Mouse (Mus musculus) layer of hippocampus, adult 2 months (tissue): ENCODE results near the gene Ushbp1. TPM values are rescaled to one million over a fixed set of nuclear protein-coding genes. Genes with fewer than 3 reads are reported as not detected.
"Not testable (repeated sequence)": the region's sequence is repeated elsewhere in the genome, so short reads cannot be mapped to it uniquely, and the experiment has no call there.

Experiments
- DNase-seq, 2 experiments: peaks; one replicate each; pipeline ENCODE4 v3.0.0; 2022; ENCODE audit warnings: low spot score in 2 of 2
- H3K27ac ChIP-seq: fragments of 200-600 bp; 2 replicates; pipeline ENCODE4 v1.8.1; 2022
- H3K4me3 ChIP-seq: fragments of 200-600 bp; 2 replicates; pipeline ENCODE4 v1.8.1; 2022; ENCODE audit warnings: mild to moderate bottlenecking
- CTCF ChIP-seq: fragments of 200-600 bp; conservative IDR thresholded peaks from 2 replicates; pipeline ENCODE4 v1.8.1; 2022; ENCODE audit warnings: antibody characterized with exemption, mild to moderate bottlenecking, moderate library complexity
- long read RNA-seq, 2 experiments: library from polyadenylated mRNA; stranded (forward); transcript quantifications; one replicate each; pipeline ENCODE4 v2.0.0; 2021; ENCODE audit warnings: borderline mapping rate in 2 of 2
- total RNA-seq, 2 experiments: library from RNA; stranded (reverse); gene quantifications; 2 replicates each; pipeline ENCODE4 v1.2.3; 2021

The Ushbp1 gene
- 1 to 10 TPM; 3.3 to 4.3 TPM for total RNA-seq
- long read RNA-seq, experiment 1, partial matches to known transcripts = 2 of 10 reads
- long read RNA-seq, experiment 1, other reads (novel, unspliced or antisense) = 8 of 10 reads
- long read RNA-seq, experiment 2, partial matches to known transcripts = 2 of 9 reads
- long read RNA-seq, experiment 2, other reads (novel, unspliced or antisense) = 5 of 9 reads

DNA sequence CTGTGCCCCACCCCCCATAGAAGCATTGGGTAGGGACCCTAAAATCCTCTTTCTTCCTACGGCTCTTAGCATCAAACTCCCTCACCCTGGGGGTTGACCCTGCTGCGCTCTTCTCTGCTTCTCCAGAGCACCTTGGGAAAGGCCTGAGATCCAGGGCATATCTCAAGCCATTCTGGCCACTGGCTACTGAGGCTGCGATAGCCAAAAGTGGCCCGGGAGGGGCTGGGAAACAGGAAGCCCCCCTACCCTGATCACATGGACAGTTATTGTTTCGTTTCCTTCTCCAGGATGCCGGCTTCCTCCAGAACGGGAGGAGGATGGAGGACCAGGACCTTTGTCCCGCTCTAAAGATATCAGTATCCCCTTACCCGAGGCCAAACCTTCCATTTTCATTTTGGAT lies at the start of gene Ushbp1:
Gene Ushbp1 (minus strand): TSS at position 174 of the 400 bp plus-strand sequence.
- TF ChIP-seq CTCF = no peak
- peak within 1 kb of the TSS; percentile 84 for H3K4me3 ChIP-seq
- peak within 1 kb of the TSS; percentile 93 for H3K27ac ChIP-seq
- no peak for DNase-seq

DNA sequence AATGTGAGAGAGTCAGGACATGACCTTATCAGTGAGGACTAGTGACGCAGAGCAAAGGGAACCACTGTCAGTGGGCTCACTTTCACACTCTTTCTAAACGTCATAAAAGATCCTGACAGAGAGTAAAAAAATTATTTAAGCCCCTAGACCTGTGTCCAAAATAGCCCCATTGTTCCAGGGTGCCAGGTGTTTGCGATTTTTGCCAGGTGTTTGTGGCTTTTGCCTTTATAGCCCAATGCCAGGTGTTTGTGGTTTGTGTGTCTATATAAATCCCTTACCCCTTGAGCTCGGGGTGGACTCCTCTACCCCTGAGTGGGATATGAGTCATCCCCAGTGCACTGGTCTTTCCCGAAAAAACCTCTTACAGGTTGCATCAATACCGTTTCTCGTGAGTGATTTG lies 49.5 kb upstream of the Ushbp1 start:
- no peak for TF ChIP-seq CTCF
- Histone ChIP-seq H3K27ac (no peak overlapping the region), H3K4me3 (no peak overlapping the region)
- no peak for DNase-seq

DNA sequence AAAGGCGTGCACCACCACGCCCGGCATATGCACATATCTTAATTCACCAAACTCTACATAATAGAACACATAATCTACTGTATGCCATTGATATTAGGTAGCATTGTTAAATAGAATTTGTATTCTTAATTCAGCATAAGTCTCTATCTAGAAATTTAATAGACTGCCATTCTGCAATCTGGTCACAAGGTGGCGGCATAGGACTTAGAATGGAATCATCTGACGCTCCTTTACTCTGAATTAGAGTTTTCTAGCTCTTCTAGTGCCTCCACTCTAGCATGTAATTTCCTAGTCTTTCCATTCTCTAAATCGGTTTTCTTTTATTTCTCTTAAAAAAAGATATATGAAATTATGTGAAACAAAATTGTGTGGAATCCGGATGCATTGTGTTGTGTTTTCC lies 45.8 kb upstream of the Ushbp1 start:
- DNase-seq = peak in 1 of 2 experiments; percentile 61
- Histone ChIP-seq H3K4me3 (no peak overlapping the region), H3K27ac (no peak overlapping the region)
- peak; percentile 94 for TF ChIP-seq CTCF

DNA sequence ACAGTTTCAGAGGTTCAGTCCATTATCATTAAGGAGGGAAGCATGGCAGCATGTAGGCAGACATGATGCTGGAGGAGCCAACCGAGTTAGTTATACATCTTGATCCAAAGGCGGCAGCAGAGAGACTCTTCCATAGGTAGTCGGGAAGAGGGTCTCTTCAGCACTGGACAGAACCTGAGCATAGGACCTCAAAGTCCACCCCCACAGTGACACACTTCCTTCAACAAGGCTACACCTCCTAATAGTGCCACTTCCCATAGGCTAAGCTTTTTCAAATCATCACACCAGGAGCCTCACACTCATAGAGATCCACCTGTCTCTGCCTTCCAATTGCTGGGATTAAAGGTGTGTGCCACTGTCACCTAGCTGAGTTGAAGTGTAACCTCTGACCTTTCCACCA lies 41.4 kb upstream of the Ushbp1 start:
- H3K4me3 ChIP-seq = no peak overlapping the region
- no peak overlapping the region for H3K27ac ChIP-seq
- no peak for TF ChIP-seq CTCF
- DNase-seq = no peak

DNA sequence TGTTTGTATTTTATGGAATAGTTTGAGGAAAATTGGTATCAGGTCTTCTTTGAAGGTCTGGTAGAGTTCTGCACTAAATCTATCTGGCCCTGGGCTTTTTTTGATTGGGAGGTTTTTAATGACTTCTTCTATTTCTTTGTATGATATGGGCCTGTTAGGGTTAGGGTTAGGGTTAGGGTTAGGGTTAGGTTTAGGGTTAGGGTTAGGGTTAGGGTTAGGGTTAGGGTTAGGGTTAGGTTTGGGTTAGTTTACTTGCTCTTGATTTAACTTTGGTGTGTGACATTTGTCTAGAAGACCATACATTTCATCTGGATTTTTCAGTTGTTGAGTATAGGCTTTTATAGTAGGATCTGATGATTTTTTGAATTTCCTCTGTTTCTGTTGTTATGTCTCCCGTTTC lies 37.3 kb upstream of the Ushbp1 start:
- H3K4me3 ChIP-seq, H3K27ac ChIP-seq, DNase-seq: not testable (repeated sequence)

DNA sequence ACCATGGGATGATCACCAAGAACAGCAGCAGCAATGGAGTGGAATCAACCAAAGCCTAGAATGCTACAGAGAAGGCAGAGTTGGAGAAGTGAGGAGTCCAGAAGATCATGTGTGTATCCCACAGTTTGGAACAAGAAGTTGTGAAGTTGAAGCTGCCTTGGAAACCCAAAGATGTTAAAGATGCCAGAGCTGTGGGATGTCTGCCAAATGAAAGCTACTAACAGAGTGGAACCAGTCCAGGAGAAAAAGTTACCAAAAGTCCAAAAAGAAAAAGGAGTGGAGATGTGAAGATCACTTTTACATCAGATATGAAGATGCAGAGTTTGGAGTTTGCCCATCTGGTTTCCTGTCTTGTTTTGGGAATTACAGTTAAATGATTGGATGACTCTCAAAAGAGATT lies 26.5 kb upstream of the Ushbp1 start:
- no peak for TF ChIP-seq CTCF
- DNase-seq = no peak
- Histone ChIP-seq H3K27ac (no peak overlapping the region), H3K4me3 (no peak overlapping the region)

DNA sequence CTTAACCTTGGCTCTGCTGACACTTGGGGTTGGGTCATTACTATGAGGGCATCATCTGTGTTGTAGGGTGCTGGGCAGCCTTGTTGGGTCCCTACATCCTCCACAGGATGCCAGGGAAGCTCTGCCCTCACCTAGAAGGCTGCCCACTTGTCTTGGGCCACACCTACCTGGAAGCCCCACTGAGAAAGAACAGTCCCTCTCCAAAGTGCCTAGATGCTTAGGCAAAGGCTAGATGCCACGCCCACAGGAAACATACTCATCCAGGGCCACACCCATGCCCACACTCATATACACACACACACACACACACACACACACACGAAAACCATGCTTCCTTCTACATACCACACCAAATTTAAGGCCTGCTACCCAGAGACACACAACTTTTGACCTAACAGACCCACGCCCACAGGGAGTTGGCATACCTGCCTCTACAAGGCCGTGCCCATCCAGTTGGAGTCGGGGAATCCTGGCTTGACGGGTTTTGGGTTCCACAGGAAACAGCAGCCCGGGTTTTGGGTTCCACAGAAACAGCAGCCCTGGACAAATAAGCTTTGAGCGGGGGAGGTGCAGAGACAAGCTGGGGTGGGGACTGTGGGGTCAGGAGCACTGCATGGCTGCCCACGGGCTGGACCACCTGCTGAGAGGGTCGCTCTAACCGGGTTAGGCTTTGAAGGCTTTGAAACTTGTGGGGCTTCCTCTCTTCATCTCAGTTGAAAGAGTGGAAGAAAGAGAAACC lies 16.1 kb upstream of the Ushbp1 start:
- H3K27ac ChIP-seq = no peak overlapping the region
- TF ChIP-seq CTCF = no peak
- no peak for DNase-seq

DNA sequence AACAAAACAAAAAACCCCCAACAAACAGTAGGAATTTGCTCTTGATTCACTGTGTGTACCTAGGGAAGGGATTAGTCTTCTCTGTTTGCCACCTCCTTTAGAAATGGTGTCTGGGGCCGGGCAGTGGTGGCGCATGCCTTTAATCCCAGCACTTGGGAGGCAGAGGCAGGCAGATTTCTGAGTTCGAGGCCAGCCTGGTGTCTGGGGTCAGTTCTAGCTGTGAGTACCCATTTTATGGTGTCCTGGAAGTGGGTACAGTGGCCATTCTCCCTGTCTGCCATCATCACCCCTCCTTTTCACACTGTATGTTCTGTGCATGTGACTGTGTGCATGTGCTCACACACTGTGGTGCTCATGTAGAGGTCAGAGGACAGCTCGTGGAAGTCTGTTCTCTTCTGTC lies 12.6 kb upstream of the Ushbp1 start:
- no peak for TF ChIP-seq CTCF
- DNase-seq = no peak
- Histone ChIP-seq H3K4me3 (no peak overlapping the region), H3K27ac (no peak overlapping the region)

More for the DNA sequence above, 16.1 kb upstream of the Ushbp1 start:
- H3K4me3 ChIP-seq = no peak overlapping the region

- no peak for DNase-seq
- no peak for TF ChIP-seq CTCF
- Histone ChIP-seq H3K4me3 (no peak overlapping the region), H3K27ac (no peak overlapping the region)
These were observed 11.8 kb upstream of the Ushbp1 start for GRCm38 (mm10) chr8:71407441-71407840.

DNA sequence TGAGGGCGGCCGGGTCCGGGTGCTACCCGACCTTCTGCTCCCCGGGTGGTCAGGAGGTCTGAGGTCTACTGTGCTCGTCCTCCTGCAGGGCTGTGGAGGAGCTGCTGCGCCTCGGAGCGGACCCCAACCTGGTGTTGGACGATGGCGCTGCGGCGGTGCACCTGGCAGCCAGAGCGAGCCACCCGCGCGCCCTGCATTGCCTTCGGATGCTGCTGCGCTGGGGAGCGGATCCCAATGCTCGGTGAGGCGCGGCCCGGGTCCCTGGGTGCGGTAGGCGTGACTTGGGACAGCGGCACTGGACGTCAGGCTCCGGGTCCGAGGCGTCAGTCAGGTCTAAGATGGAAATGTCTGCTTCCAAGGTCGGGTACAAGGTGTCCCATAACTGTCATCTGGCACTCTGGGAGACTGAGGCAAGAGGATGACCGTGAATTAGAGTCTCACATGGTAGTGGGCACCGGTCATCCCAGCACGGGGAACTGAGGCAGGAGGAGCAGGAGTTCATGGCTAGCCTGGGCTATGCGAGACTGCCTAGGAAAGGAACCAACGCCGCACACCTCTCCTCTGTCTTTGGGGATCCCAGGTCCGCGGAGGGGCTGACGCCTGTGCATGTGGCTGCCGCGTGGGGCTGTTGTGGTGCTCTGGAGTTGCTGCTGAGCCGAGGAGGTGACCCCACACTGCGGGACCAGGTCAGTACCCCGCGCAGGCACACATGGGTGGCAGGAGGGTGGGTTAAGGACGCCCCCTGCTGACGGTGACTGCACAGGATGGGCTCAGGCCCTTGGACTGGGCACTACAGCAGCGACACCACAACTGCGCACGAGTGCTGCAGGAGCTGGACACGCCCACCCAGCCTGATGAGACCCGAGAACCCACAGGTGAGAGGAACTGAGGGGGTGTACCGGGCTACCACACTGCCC lies 10.8 kb upstream of the Ushbp1 start:
- DNase-seq = no peak
- peak; percentile 72 for TF ChIP-seq CTCF
- H3K27ac ChIP-seq = no peak overlapping the region
- H3K4me3 ChIP-seq = peak overlapping the region; percentile 52

DNA sequence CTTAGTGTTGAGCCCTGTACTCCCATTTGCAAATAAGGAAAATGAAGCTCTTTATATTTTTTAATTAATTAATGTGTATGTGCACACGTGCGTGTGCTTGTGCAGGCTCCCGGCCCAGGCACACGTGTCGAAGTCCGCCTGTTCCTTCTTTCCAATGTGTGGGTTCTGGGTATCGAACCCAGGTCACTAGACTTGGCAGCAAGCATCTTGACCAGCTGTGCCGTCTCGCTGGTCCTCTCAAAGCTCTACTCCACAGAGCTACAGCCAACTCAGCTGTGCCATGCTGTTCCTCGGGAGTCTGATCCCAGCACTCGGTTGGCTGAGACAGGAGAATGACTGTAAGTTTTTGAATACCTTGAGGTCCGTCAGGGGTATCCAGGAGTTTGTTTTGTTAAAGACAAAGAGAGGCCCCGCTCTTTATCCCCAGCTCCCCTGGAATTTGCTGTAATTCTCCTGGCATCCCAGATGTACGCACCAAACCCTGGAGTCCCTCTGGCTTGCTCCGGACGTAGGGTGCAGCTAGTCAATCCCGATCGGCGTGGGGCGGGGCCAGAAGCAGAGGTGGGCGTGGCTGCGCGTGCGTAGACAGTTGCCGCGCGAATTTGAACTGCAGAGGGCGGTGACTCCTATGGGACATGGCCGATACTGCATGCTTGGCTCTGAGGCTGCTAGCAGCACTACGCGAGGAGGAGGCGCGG lies 9.9 kb upstream of the Ushbp1 start, which contains the start of gene Ankle1:
Gene Ankle1 (plus strand): TSS at position 610 of the 698 bp plus-strand sequence.
- H3K4me3 ChIP-seq = peak within 1 kb of the TSS; percentile 52
- DNase-seq = peak; percentile 89 to 93
- peak within 1 kb of the TSS; percentile 58; the same call in 1 of the 2 replicates for H3K27ac ChIP-seq
- peak; percentile 83 for TF ChIP-seq CTCF

- H3K4me3 ChIP-seq = no peak overlapping the region
These were observed 9.3 kb upstream of the Ushbp1 start for GRCm38 (mm10) chr8:71404951-71405351.

GRCm38 (mm10) chr8:71404011-71404410 lies 8.4 kb upstream of the Ushbp1 start:
- Histone ChIP-seq H3K4me3 (no peak overlapping the region), H3K27ac (no peak overlapping the region)
- TF ChIP-seq CTCF = no peak
- DNase-seq = no peak

More at GRCm38 (mm10) chr8:71404951-71405351, 9.3 kb upstream of the Ushbp1 start:
- no peak overlapping the region; the same call in 1 of the 2 replicates for H3K27ac ChIP-seq
- no peak for DNase-seq
- no peak for TF ChIP-seq CTCF
